Mouse (Mus musculus) megakaryocyte-erythroid progenitor cell, adult 5-6 weeks (primary cell): Measurements from ENCODE around the gene Trpv4. TPM values are rescaled to one million over a fixed set of nuclear protein-coding genes. Genes with fewer than 3 reads are reported as not detected.

ENCODE experiments used
- ATAC-seq: replicated peaks from 2 replicates; pipeline ENCODE4 v1.8.0; 2016; ENCODE audit warnings: mild to moderate bottlenecking, inconsistent platforms; ENCODE audit not compliant: severe bottlenecking, poor library complexity, low FRiP score, low TSS enrichment
- total RNA-seq, 2 experiments: library from RNA; stranded (forward) in 1 of 2; stranded (reverse) in 1 of 2; fragments of 200-1000, 215-1000 nt in 1 of 2; fragments of >200 nt in 1 of 2; fragmentation: Nextera tagmentation in 1 of 2; gene quantifications; 2 replicates each; pipeline ENCODE4 v1.2.3; 2014 to 2017

The Trpv4 gene
- total RNA-seq, 2 experiments from 2014 or later, result 0.15 to 0.52 TPM

DNA sequence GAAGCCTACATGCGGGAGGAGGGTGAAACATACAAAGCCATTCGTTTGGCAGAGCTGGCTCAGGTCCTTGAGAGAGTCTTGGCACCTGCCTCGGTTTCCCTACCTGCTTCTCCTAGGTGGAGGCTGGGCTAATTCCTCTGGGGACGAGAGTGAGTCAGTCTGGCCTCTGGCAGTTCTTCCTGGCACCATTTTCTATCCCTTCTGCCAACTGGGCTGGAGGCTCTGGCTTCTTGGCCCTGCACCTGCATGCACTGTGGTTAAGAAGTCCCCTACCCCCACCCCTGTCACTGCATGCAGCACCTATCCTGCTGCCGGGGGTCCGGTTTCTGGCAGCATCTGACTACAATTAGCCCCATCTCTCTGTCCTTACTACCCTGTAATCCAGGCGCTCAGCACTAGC, 82.7 kb downstream of the Trpv4 start:
- ATAC-seq, result no peak

DNA sequence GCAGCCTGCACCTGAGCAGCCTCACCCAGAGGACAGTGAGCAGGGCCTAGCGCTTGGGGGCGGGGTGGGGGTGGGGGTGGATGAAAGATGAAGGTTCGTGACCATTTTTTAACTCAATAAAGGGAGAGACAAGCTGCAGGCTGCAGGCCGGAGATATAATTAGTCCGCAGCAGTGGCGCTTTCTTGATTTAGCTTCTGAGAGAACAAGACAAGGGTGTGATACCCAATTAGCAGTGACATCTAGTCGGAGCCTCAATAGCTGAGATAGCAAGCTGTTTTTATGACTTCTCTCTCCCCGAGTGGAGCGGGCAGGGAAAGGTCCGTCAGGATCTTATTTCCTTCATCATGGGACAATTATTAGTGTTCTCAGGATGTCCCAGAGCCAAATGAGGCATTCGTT, 83.2 kb downstream of the Trpv4 start:
- no peak for ATAC-seq

DNA sequence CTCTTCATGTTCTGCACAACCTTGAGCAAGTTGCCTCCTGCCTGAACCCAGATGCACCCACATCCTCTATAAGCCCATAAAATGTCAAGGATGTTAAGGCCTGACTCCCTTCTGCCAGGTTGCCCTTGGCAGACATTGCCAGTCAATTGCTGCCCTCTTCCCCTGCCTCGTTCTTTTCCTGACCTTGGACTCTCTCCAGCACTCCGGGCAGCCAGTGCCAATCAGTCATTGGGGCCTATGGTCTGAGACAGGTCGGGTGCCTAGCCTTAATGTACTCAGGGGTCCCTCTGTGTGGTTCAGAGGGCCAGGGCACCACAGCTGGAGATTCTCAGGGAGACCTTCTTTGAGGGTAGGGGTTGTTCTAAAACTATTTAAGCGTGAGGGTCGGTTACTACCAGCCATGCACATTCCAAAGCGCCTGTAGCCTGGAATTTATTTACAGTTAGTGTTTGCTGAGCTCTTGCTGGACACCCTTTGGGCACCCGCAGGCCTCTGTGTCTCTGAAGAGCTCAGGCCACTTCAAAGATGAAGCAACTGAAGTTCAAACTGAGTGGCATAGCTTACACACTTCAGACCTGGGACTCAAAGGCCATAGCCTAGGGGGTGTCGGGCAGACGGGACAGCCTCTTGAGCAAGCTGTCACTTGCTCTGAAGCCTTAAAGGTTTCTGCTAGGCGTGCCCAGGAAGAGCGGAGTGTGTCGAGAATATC, 84.1 kb downstream of the Trpv4 start:
- ATAC-seq, result no peak

DNA sequence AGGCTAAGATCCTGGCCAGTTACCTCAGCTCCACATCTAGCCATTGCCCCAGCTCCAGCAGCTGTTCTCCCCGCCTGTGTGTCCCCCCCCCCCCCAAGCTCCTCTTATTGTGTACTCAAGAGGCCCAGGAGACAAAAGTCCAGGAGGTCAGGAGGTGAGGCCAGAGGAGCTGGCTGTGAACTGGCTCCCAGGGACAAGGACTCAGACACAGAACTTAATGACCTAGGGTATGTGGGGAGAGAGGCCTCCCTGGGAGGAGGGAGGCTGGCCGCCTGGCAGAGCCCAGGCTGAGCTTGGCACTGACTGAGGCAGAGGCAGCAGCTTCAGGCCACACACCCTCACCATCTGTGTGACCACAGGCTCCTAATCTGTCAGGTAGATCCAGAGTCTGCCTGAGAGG, 85.2 kb downstream of the Trpv4 start:
- ATAC-seq, result no peak

Other genes starting within 250 kb of the Trpv4 start
- 7.5 and 8.3 TPM in 2 replicates for gene Mmab, start 214.4 kb downstream of the Trpv4 start, total RNA-seq (2014; fragmentation: Nextera tagmentation)
- 9.5 and 9.9 TPM in 2 replicates for gene Mmab, start 214.4 kb downstream of the Trpv4 start, total RNA-seq (2017)
- 9.4 and 10.1 TPM in 2 replicates for gene Mvk, start 214.2 kb downstream of the Trpv4 start, total RNA-seq (2014; fragmentation: Nextera tagmentation)
- 6.3 and 7.4 TPM in 2 replicates for gene Mvk, start 214.2 kb downstream of the Trpv4 start, total RNA-seq (2017)
- 1.2 TPM in 1 of 2 replicates, not detected in the other for gene Fam222a, start 90.4 kb downstream of the Trpv4 start, total RNA-seq (2014; fragmentation: Nextera tagmentation)
- gene Fam222a, start 90.4 kb downstream of the Trpv4 start, total RNA-seq (2017), result 0.08 TPM in 1 of 2 replicates, not detected in the other
- gene Gltp, start 32.6 kb upstream of the Trpv4 start, total RNA-seq (2014; fragmentation: Nextera tagmentation), result 56.0 and 67.5 TPM in 2 replicates
- 29.3 and 35.2 TPM in 2 replicates for gene Gltp, start 32.6 kb upstream of the Trpv4 start, total RNA-seq (2017)
- gene Tchp, start 49.3 kb upstream of the Trpv4 start, total RNA-seq (2014; fragmentation: Nextera tagmentation), result 19.9 and 20.3 TPM in 2 replicates
- gene Tchp, start 49.3 kb upstream of the Trpv4 start, total RNA-seq (2017), result 11.8 and 16.3 TPM in 2 replicates
- 351 and 396 TPM in 2 replicates for gene Ankrd13a, start 116.3 kb upstream of the Trpv4 start, total RNA-seq (2014; fragmentation: Nextera tagmentation)
- gene Ankrd13a, start 116.3 kb upstream of the Trpv4 start, total RNA-seq (2017), result 330 and 379 TPM in 2 replicates
- 81.5 and 99.6 TPM in 2 replicates for gene Git2, start 117.1 kb upstream of the Trpv4 start, total RNA-seq (2014; fragmentation: Nextera tagmentation)
- gene Git2, start 117.1 kb upstream of the Trpv4 start, total RNA-seq (2017), result 45.2 and 48.5 TPM in 2 replicates
- 55.0 and 65.2 TPM in 2 replicates for gene 1500011B03Rik, start 165.0 kb upstream of the Trpv4 start, total RNA-seq (2014; fragmentation: Nextera tagmentation)
- 49.4 and 53.2 TPM in 2 replicates for gene 1500011B03Rik, start 165.0 kb upstream of the Trpv4 start, total RNA-seq (2017)
- gene 4930519G04Rik, start 195.2 kb upstream of the Trpv4 start, total RNA-seq (2014; fragmentation: Nextera tagmentation), result not detected in 2 replicates
- gene 4930519G04Rik, start 195.2 kb upstream of the Trpv4 start, total RNA-seq (2017), result not detected in 2 replicates
- gene Gm9936, start 200.3 kb upstream of the Trpv4 start, total RNA-seq (2014; fragmentation: Nextera tagmentation), result not detected in 2 replicates
- not detected in 2 replicates for gene Gm9936, start 200.3 kb upstream of the Trpv4 start, total RNA-seq (2017)
- 3.9 and 6.3 TPM in 2 replicates for gene Oasl2, start 238.5 kb upstream of the Trpv4 start, total RNA-seq (2014; fragmentation: Nextera tagmentation)
- gene Oasl2, start 238.5 kb upstream of the Trpv4 start, total RNA-seq (2017), result 5.8 and 9.7 TPM in 2 replicates